Mouse (Mus musculus) cortical plate, adult 2 months (tissue): ENCODE measurements around the gene Cds2.

Source experiments
- CTCF ChIP-seq: fragments of 200-500 bp; IDR thresholded peaks from 2 replicates; pipeline ENCODE4 v1.5.1; 2011; ENCODE audit warnings: mild to moderate bottlenecking, control low read depth, low read length; ENCODE audit not compliant: insufficient read depth; ENCODE audit errors: extremely low read depth
- POLR2A ChIP-seq: fragments of 200-500 bp; IDR thresholded peaks from 2 replicates; pipeline ENCODE4 v1.6.1; 2011; ENCODE audit warnings: mild to moderate bottlenecking, low read length, control low read depth; ENCODE audit not compliant: insufficient read depth; ENCODE audit errors: extremely low read depth

GRCm38 (mm10) chr2:132307213-132307843 lies 44.4 kb downstream of the Cds2 start:
- 0 out of 2 replicates have a peak, but pooled peaks have one; percentile 6 for TF ChIP-seq CTCF
- no peak for TF ChIP-seq POLR2A
